Mouse (Mus musculus) lung, embryonic 14.5 days (tissue): ENCODE results near the gene Dnaaf3. TPM values are rescaled to one million over a fixed set of nuclear protein-coding genes. Genes with fewer than 3 reads are reported as not detected.
"Not testable (repeated sequence)": the region's sequence is repeated elsewhere in the genome, so short reads cannot be mapped to it uniquely, and the experiment has no call there.

Experiments
- ATAC-seq: fragments of 200-750 bp; cut with Nextera tagmentation; 2 replicates; pipeline ENCODE4 v1.8.0; 2017; ENCODE audit warnings: mild to moderate bottlenecking, moderate TSS enrichment, moderate library complexity; ENCODE audit not compliant: insufficient read depth
- DNase-seq: peaks from one replicate; pipeline ENCODE4 v3.0.0-alpha.2; 2015
- H3K27ac ChIP-seq: fragments of 300-500 bp; sonication (generic); 2 replicates; pipeline ENCODE4 v1.5.1; 2014; ENCODE audit warnings: low read depth, mild to moderate bottlenecking, moderate library complexity
- H3K27me3 ChIP-seq: fragments of 300-500 bp; sonication (generic); 2 replicates; pipeline ENCODE4 v1.6.1; 2014; ENCODE audit warnings: low read length, control low read depth; ENCODE audit not compliant: insufficient read depth
- H3K36me3 ChIP-seq: fragments of 300-500 bp; sonication (generic); 2 replicates; pipeline ENCODE4 v1.6.1; 2014; ENCODE audit warnings: control low read depth; ENCODE audit not compliant: insufficient read depth
- H3K4me1 ChIP-seq: fragments of 300-500 bp; sonication (generic); 2 replicates; pipeline ENCODE4 v1.6.1; 2014; ENCODE audit warnings: antibody characterized with exemption, control low read depth; ENCODE audit not compliant: insufficient read depth
- H3K4me2 ChIP-seq: fragments of 300-500 bp; sonication (generic); 2 replicates; pipeline ENCODE4 v1.6.1; 2014; ENCODE audit warnings: mild to moderate bottlenecking
- H3K4me3 ChIP-seq: fragments of 300-500 bp; sonication (generic); 2 replicates; pipeline ENCODE4 v1.5.1; 2014; ENCODE audit warnings: low read depth, low read length
- H3K9ac ChIP-seq: fragments of 300-500 bp; sonication (generic); 2 replicates; pipeline ENCODE4 v1.6.1; 2014
- H3K9me3 ChIP-seq: fragments of 300-500 bp; sonication (generic); 2 replicates; pipeline ENCODE4 v1.6.1; 2016; ENCODE audit warnings: low read depth, low read length, control low read depth
- CTCF ChIP-seq: IDR thresholded peaks from 2 replicates; pipeline ENCODE4 v1.5.1; 2016; ENCODE audit warnings: antibody characterized with exemption, low read depth
- WGBS: fragments of 180-500 bp; shearing (Covaris S2); extraction: QIAGEN DNeasy Blood & Tissue Kit; methylation state at CpG from one replicate; pipeline ENCODE4 v1.1.7; 2014; 5-methylcytosine and 5-hydroxymethylcytosine counted together
- polyA plus RNA-seq: library from polyadenylated mRNA; unstranded; fragments of >200 nt; fragmentation: Nextera tagmentation; extraction: Ambion mirVana; gene quantifications from 2 replicates; pipeline ENCODE4 v1.2.1, GENCODE M21; 2014

The Dnaaf3 gene
- polyA plus RNA-seq, 1 experiment from 2014 or later: 1.2 TPM

DNA sequence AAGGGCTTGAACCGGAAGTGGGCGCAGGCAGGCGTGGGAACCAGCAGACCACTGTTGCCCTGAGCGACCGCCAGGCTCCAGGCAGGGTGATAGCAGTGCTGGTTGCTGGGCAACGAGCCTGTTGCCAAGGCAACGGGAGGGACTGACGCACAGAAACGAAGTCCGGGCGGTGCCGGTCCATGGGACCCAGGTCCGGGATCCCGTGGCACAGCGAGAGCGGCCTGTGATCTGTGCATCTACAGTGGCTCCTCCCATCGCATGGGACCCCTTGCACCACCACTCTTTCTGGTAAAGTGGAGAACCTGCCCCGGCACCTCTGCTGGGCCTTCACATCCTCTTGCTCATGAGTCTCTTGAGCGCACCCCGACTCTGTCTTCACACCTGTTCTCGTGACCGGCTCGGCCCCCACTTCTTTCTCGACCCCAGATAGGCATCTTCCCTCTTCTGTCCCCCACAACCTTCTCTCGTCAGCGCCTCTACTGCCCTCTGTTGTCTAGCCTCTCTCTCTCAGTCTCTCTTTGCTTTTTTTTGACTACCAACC is 14.4 kb upstream of the Dnaaf3 start:
- H3K27ac ChIP-seq: no peak overlapping the region
- H3K4me1 ChIP-seq: 0 out of 2 replicates have a peak, but pooled peaks cover 6% of the 10 kb centered on the region
- H3K9me3 ChIP-seq: no peaks in the 10 kb centered on the region
- H3K27me3 ChIP-seq: 0 out of 2 replicates have a peak, but pooled peaks cover 3% of the 10 kb centered on the region
- peak; percentile 86 for ATAC-seq
- TF ChIP-seq CTCF: 0 out of 2 replicates have a peak, but pooled peaks have one; percentile 9
- 2% methylated on average over 26 of the region's 26 CpGs for WGBS
- no peaks in the 10 kb centered on the region for H3K36me3 ChIP-seq
- no peak overlapping the region; the same call in 1 of the 2 replicates for H3K9ac ChIP-seq
- H3K4me3 ChIP-seq: peak overlapping the region; percentile 29
- peak; percentile 78 for DNase-seq
- H3K4me2 ChIP-seq: peak overlapping the region; percentile 56

DNA sequence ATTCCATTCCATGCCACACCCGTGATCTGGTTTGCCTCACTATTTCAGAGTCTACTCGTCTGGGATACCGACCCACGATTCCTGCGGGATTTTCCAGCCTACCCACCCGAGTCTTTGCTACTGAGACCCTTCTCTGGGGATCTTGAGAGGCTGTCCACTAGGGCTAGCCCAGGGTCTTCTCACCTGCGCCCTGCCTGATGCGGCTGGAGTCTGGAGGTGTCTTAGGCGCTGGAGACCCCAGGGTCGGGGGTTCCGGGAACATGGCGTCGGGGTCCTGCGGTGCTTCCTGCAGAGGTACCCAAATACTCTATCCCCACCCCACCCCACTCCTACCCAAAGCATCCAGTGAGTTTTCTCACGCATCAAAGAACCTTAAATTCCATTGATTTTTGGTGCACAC is 13.8 kb upstream of the Dnaaf3 start:
- no peaks in the 10 kb centered on the region for H3K9me3 ChIP-seq
- no peak overlapping the region for H3K4me3 ChIP-seq
- DNase-seq: no peak
- H3K27me3 ChIP-seq: 0 out of 2 replicates have a peak, but pooled peaks cover 3% of the 10 kb centered on the region
- 0 out of 2 replicates have a peak, but pooled peaks cover 6% of the 10 kb centered on the region for H3K4me1 ChIP-seq
- H3K9ac ChIP-seq: no peak overlapping the region
- H3K27ac ChIP-seq: no peak overlapping the region
- 69% methylated on average over 15 of the region's 15 CpGs for WGBS
- H3K36me3 ChIP-seq: no peaks in the 10 kb centered on the region
- ATAC-seq: 0 out of 2 replicates have a peak, but pooled peaks have one; percentile 7
- no peak for TF ChIP-seq CTCF
- 0 out of 2 replicates have a peak overlapping the region, but pooled peaks have one; percentile 56 for H3K4me2 ChIP-seq

DNA sequence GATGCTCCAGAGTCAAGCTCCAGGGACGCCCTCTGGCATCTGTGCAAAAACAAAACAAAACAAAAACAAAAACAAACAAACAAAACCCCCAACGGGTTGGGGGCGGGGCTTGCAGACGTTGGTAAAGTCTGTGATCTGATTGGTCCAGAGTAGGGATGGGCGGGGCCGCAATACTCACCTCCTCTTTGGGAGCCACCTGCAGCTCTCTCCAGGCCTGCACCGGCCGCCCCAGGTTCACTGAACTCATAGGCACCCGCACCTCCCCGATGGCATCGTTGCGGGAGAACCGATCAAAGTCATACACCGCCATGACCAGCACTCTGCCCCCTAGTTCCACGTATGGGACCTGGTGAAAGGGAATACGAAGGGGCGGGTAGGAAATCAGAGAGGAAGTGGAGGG is 9.8 kb upstream of the Dnaaf3 start:
- H3K4me2 ChIP-seq: no peak overlapping the region
- DNase-seq (no peak), ATAC-seq (no peak)
- no peak overlapping the region for H3K9ac ChIP-seq
- H3K4me3 ChIP-seq: no peak overlapping the region
- H3K36me3 ChIP-seq: no peaks in the 10 kb centered on the region
- 36% methylated on average over 17 of the region's 17 CpGs for whole genome bisulfite sequencing
- H3K27ac ChIP-seq: no peak overlapping the region
- no peak for TF ChIP-seq CTCF
- 0 out of 2 replicates have a peak, but pooled peaks cover 3% of the 10 kb centered on the region for H3K27me3 ChIP-seq
- 0 out of 2 replicates have a peak, but pooled peaks cover 3% of the 10 kb centered on the region for H3K4me1 ChIP-seq
- H3K9me3 ChIP-seq: no peaks in the 10 kb centered on the region

DNA sequence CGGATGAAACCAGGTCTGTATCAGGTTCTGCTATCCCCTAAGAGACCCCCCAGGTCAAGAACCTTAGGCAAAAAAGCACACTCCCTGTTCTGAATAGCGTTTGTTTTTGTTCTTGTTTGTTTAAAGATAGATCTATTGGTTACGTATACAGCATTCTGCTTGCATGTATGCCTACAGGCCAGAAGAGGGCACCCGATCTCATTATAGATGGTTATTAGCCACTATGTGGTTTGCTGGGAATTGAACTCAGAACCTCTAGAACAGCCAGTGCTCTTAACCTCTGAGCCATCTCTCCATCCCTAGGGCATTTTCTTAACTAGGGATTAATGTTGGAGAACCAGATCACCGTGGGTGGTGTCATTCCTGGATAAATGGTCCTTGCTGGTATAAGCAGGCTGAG is 9.1 kb upstream of the Dnaaf3 start:
- WGBS: 62% methylated on average over 5 of the region's 5 CpGs
- Histone ChIP-seq H3K9ac (no peak overlapping the region), H3K9me3 (no peaks in the 10 kb centered on the region), H3K27me3 (no peaks in the 10 kb centered on the region), H3K36me3 (no peaks in the 10 kb centered on the region), H3K27ac (no peak overlapping the region), H3K4me3 (no peak overlapping the region), H3K4me1 (no peaks in the 10 kb centered on the region), H3K4me2 (no peak overlapping the region)
- TF ChIP-seq CTCF: no peak
- ATAC-seq (no peak), DNase-seq (no peak)

DNA sequence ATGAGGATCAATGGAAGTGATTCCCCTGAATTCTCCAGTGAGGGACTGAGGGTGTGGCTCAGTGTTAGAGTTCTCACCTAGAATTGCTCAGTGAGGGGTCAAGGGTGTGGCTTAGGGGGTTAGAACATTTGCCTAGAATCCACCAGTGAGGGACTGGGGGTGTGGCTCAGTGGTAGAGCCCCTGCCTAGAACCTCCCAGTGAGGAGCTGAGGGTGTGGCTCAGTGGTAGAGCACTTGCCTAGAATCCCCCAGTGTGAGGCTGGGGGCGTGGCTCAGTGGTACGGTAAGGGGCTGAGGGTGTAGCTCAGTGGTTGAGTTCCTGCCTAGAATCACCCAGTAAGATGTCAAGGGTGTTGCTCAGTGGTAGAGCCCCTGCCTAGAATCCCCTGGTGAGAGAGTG is 6.8 kb upstream of the Dnaaf3 start:
- Histone ChIP-seq H3K9ac (no peak overlapping the region), H3K9me3 (no peaks in the 10 kb centered on the region), H3K4me3 (no peak overlapping the region), H3K4me2 (no peak overlapping the region), H3K27ac (no peak overlapping the region), H3K27me3 (no peaks in the 10 kb centered on the region), H3K36me3 (no peaks in the 10 kb centered on the region), H3K4me1 (no peaks in the 10 kb centered on the region)
- no peak for TF ChIP-seq CTCF
- ATAC-seq (no peak), DNase-seq (no peak)
- WGBS: 63% methylated on average over 2 of the region's 2 CpGs

DNA sequence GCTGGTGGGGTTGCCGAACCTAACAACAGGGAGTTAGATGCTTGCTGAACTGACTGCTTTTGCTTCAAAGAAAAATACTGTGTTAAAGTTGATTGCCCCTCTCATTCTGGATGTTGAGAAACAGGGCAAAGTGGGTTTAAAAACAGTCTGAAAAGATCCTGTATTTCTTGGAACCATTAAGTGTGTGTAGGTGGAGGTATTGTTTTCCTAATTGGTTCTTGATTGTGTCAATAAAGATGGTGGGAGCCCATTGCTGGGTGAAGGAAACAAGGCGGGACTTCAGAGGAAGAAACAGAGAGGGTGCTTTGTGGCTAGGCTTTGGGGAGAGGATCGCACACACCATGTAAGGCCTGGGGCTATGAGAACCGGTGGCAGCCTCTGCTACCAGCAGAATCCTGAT is 4.9 kb upstream of the Dnaaf3 start:
- ATAC-seq (no peak), DNase-seq (no peak)
- H3K4me3 ChIP-seq: no peak overlapping the region
- H3K27me3 ChIP-seq: no peaks in the 10 kb centered on the region
- no peak for TF ChIP-seq CTCF
- no peaks in the 10 kb centered on the region for H3K9me3 ChIP-seq
- 43% methylated on average over 4 of the region's 4 CpGs for WGBS
- H3K27ac ChIP-seq: no peak overlapping the region
- H3K4me2 ChIP-seq: no peak overlapping the region
- H3K4me1 ChIP-seq: no peaks in the 10 kb centered on the region
- H3K9ac ChIP-seq: no peak overlapping the region
- H3K36me3 ChIP-seq: no peaks in the 10 kb centered on the region

DNA sequence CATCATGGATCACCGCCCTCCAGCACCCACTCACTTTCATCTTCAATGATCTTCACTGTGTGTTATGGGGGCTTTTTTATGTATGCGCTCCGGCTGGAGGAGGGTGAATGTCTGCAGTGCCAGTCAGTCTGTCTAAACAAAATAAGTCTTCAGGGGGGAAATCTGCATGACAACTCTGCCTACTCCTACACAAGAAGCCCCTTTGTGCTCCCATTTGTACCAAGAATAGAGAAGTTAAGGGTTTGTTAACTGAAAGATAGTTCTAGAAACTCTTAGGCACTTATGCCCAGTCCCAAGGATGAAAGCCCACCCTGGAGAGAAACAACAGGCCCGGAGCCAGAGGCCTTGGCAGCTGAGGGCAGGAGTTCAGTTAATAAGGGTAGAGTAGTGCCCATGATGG is 4.1 kb upstream of the Dnaaf3 start:
- H3K9ac ChIP-seq: no peak overlapping the region

DNA sequence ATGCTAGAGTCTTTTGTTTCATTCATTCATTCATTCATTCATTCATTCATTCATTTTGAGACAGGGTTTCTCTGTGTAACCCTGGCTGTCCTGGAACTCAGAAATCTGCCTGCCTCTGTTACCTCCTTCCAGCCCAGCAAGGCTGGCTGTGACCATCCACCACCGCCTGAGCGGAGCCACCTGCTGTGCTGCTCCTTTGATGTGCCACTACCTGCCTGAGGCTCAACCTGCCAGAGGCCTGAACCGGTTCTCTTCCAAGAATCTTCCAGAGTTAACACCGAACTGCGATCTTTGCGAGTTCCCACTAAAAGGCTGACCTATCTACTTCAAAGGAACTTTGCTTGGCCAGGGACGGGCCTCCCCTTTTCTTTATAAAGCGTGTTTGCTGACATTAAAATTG is 2.1 kb downstream of the Dnaaf3 start:
- not testable (repeated sequence) for ATAC-seq, DNase-seq, H3K9ac ChIP-seq, H3K4me1 ChIP-seq, H3K9me3 ChIP-seq, H3K4me3 ChIP-seq, H3K4me2 ChIP-seq, H3K36me3 ChIP-seq, H3K27ac ChIP-seq
- peaks cover 10% of the 10 kb centered on the region for H3K27me3 ChIP-seq
- 39% methylated on average over 8 of the region's 8 CpGs for WGBS

More for the DNA sequence above, 4.1 kb upstream of the Dnaaf3 start:
- H3K4me1 ChIP-seq: no peaks in the 10 kb centered on the region
- no peaks in the 10 kb centered on the region for H3K36me3 ChIP-seq
- 88% methylated on average over 4 of the region's 4 CpGs for WGBS
- H3K27me3 ChIP-seq: no peaks in the 10 kb centered on the region
- H3K4me2 ChIP-seq: no peak overlapping the region
- H3K27ac ChIP-seq: no peak overlapping the region
- no peaks in the 10 kb centered on the region for H3K9me3 ChIP-seq
- TF ChIP-seq CTCF: no peak
- ATAC-seq (no peak), DNase-seq (no peak)
- H3K4me3 ChIP-seq: no peak overlapping the region
